Mouse (Mus musculus) left cerebral cortex, postnatal 25 days (tissue): ENCODE results near the gene Ntm. TPM values are rescaled to one million over a fixed set of nuclear protein-coding genes. Genes with fewer than 3 reads are reported as not detected.

ENCODE experiments used
- DNase-seq, 2 experiments: peaks; one replicate each; pipeline ENCODE4 v3.0.0; 2022; ENCODE audit warnings: low spot score in 2 of 2, mixed read lengths in 1 of 2
- intact Hi-C: fragments of 180-260 bp; cut with DNase I; formaldehyde crosslinking; loops from one replicate; pipeline ENCODE4 v1.15.1; 2025
- total RNA-seq, 2 experiments: library from RNA; stranded (reverse); gene quantifications; 2 replicates each; pipeline ENCODE4 v1.2.3; 2021

Ntm gene
- total RNA-seq, 2 experiments from 2014 or later, result 288 to 306 TPM

- intact Hi-C loops, result no loop called here
- DNase-seq, result no peak
Measured at GRCm38 (mm10) chr9:29325137-29325536, 637.8 kb downstream of the Ntm start.

GRCm38 (mm10) chr9:29319197-29319596 lies 643.7 kb downstream of the Ntm start:
- intact Hi-C loops, result no loop called here
- no peak for DNase-seq

- intact Hi-C loops, result no loop called here
- DNase-seq, result no peak
Measured at GRCm38 (mm10) chr9:29318676-29319162, 644.2 kb downstream of the Ntm start.

GRCm38 (mm10) chr9:29317623-29318022 lies 645.3 kb downstream of the Ntm start:
- intact Hi-C loops, result no loop called here
- peak; percentile 36 to 80 for DNase-seq

GRCm38 (mm10) chr9:29315842-29316241 lies 647.1 kb downstream of the Ntm start:
- peak in 1 of 2 experiments; percentile 33 for DNase-seq
- intact Hi-C loops, result no loop called here

GRCm38 (mm10) chr9:29306961-29307360 lies 656.0 kb downstream of the Ntm start:
- intact Hi-C loops, result no loop called here
- DNase-seq, result no peak

- no peak for DNase-seq
- intact Hi-C loops, result no loop called here
Measured at GRCm38 (mm10) chr9:29298340-29298739, 664.6 kb downstream of the Ntm start.

- peak in 1 of 2 experiments; percentile 42 for DNase-seq
Measured at GRCm38 (mm10) chr9:29296752-29297151, 666.2 kb downstream of the Ntm start.

GRCm38 (mm10) chr9:29288003-29288704 lies 674.8 kb downstream of the Ntm start:
- intact Hi-C loops, result no loop called here
- DNase-seq, result no peak

More at GRCm38 (mm10) chr9:29296752-29297151, 666.2 kb downstream of the Ntm start:
- intact Hi-C loops, result no loop called here

GRCm38 (mm10) chr9:29285144-29285543 lies 677.8 kb downstream of the Ntm start:
- intact Hi-C loops, result no loop called here
- no peak for DNase-seq

- intact Hi-C loops, result no loop called here
Measured at GRCm38 (mm10) chr9:29272861-29273260, 690.1 kb downstream of the Ntm start.

GRCm38 (mm10) chr9:29269988-29270387 lies 693.0 kb downstream of the Ntm start:
- DNase-seq, result no peak
- intact Hi-C loops, result no loop called here

More at GRCm38 (mm10) chr9:29272861-29273260, 690.1 kb downstream of the Ntm start:
- DNase-seq, result no peak

- intact Hi-C loops, result no loop called here
- peak; percentile 29 to 58 for DNase-seq
Measured at GRCm38 (mm10) chr9:29269277-29269646, 693.7 kb downstream of the Ntm start.

GRCm38 (mm10) chr9:29268583-29269276 lies 694.2 kb downstream of the Ntm start:
- intact Hi-C loops, result no loop called here
- peak in 1 of 2 experiments; percentile 43 for DNase-seq

GRCm38 (mm10) chr9:29267663-29268062 lies 695.3 kb downstream of the Ntm start:
- intact Hi-C loops, result no loop called here
- DNase-seq, result no peak

- DNase-seq, result no peak
- intact Hi-C loops, result no loop called here
Measured at GRCm38 (mm10) chr9:29265177-29265576, 697.8 kb downstream of the Ntm start.

- DNase-seq, result no peak
- intact Hi-C loops, result no loop called here
Measured at GRCm38 (mm10) chr9:29262836-29263235, 700.1 kb downstream of the Ntm start.

- intact Hi-C loops, result no loop called here
- DNase-seq, result no peak
Measured at GRCm38 (mm10) chr9:29252866-29253265, 710.1 kb downstream of the Ntm start.

GRCm38 (mm10) chr9:29250813-29251212 lies 712.1 kb downstream of the Ntm start:
- intact Hi-C loops, result no loop called here
- no peak for DNase-seq

- intact Hi-C loops, result no loop called here
Measured at GRCm38 (mm10) chr9:29247812-29248211, 715.1 kb downstream of the Ntm start.

GRCm38 (mm10) chr9:29244006-29244405 lies 718.9 kb downstream of the Ntm start:
- intact Hi-C loops, result no loop called here

More at GRCm38 (mm10) chr9:29247812-29248211, 715.1 kb downstream of the Ntm start:
- no peak for DNase-seq

More at GRCm38 (mm10) chr9:29244006-29244405, 718.9 kb downstream of the Ntm start:
- DNase-seq, result no peak
